Mouse (Mus musculus) liver, adult (tissue): ENCODE measurements at regions not wholly inside any gene's neighbourhood (a gene's known extent, or its start where the extent isn't known, plus 50 kb on each side); places are given as distances from the start of the nearest gene placed in this dataset.

Experiments
- GATA4 ChIP-seq: IDR thresholded peaks from 2 replicates; pipeline ENCODE4 v1.6.1; 2014; ENCODE audit warnings: mild to moderate bottlenecking, low read length; ENCODE audit not compliant: insufficient replicate concordance

GRCm38 (mm10) chr19:15851622-15852021, 95.5 kb downstream of the Psat1 start:
- no peak for TF ChIP-seq GATA4

- TF ChIP-seq GATA4: no peak
Measured at GRCm38 (mm10) chr19:15850722-15851121, 96.4 kb downstream of the Psat1 start.

- TF ChIP-seq GATA4: no peak
Measured at GRCm38 (mm10) chr19:15849235-15849634, 97.9 kb downstream of the Psat1 start.

- TF ChIP-seq GATA4: no peak
Measured at GRCm38 (mm10) chr19:15838327-15838726, 108.8 kb downstream of the Psat1 start.

GRCm38 (mm10) chr19:15837715-15838175, 109.4 kb downstream of the Psat1 start:
- no peak for TF ChIP-seq GATA4

- TF ChIP-seq GATA4: no peak
Measured at GRCm38 (mm10) chr19:15836956-15837714, 110.0 kb downstream of the Psat1 start.

- no peak for TF ChIP-seq GATA4
Measured at GRCm38 (mm10) chr19:15836201-15836955, 110.8 kb downstream of the Psat1 start.

- TF ChIP-seq GATA4: no peak
Measured at GRCm38 (mm10) chr19:15830385-15830784, 116.8 kb downstream of the Psat1 start.

GRCm38 (mm10) chr19:15829158-15829557, 118.0 kb downstream of the Psat1 start:
- TF ChIP-seq GATA4: no peak

- TF ChIP-seq GATA4: no peak
Measured at GRCm38 (mm10) chr19:15827990-15828705, 119.0 kb downstream of the Psat1 start.

- TF ChIP-seq GATA4: no peak
Measured at GRCm38 (mm10) chr19:15827120-15827989, 119.8 kb downstream of the Psat1 start.

GRCm38 (mm10) chr19:15823688-15824371, 123.3 kb downstream of the Psat1 start:
- no peak for TF ChIP-seq GATA4

- TF ChIP-seq GATA4: no peak
Measured at GRCm38 (mm10) chr19:15820020-15820419, 127.1 kb downstream of the Psat1 start.

GRCm38 (mm10) chr19:15815166-15815565, 132.0 kb downstream of the Psat1 start:
- no peak for TF ChIP-seq GATA4
